Mouse (Mus musculus) kidney, postnatal 25 days (tissue): Measurements from ENCODE around the gene Mlh3.

Experiments
- DNase-seq, 2 experiments: peaks; one replicate each; pipeline ENCODE4 v3.0.0; 2021; ENCODE audit warnings: mixed read lengths in 2 of 2

The Mlh3 gene

GRCm38 (mm10) chr12:85280845-85281651 is 10.6 kb upstream of the Mlh3 start:
- no peak for DNase-seq

DNA sequence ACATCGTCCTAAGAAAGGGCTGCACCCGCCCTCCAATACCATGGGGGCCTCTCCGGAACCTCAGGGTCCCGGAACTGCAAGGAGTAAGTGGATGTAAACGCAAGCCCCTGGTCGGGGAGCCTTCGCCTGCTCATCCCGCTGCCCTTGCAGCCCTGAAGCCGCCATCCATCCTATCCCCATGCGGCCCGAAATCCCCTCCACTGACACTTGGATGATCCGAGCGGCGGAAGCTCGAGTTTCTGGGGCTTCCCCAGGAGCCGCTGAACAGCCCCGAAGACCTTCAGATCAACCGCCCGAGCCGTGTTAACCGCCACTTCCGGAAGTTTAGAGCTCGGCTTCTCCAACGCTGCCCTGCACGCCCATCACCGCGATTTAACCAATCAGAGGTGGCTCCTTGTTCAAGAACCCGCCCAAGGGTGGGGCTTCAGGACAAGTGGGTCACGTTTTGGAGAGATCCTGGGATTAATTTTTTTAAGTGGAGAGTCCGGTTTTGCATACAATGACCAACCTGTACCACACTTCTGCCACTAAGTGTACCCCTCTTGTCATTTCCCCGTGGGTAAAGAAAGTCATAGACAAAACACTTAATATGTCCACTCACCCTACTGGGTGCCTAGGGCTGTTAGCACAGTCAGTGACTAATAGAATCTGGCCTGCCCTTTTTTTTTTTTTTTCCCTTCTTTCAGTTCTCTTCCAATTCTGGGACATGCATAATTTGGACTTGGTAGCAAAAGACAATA is 9.9 kb upstream of the Mlh3 start:
- peak; percentile 97 to 98 for DNase-seq

GRCm38 (mm10) chr12:85279396-85280080 is 9.1 kb upstream of the Mlh3 start:
- DNase-seq = peak in 1 of 2 experiments; percentile 44

DNA sequence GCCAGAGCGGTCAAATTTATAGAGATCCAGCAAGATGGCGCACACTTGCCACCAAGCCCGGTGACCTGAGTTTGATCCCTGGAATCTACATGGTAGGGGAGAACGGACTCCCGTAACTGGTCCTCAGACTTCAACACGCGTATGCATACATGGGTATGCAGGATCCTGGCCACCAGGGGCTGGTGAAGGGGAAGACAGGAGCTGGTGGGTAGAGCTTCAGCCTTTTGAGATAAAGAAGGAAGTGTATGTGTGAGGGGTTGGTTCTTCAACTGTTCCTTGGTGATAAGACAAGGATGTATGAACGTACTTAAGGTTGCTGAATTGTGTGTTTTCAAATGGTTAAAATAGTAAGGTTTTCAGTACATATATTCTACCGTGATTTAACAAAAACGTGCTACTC is 8.5 kb upstream of the Mlh3 start:
- DNase-seq = no peak

DNA sequence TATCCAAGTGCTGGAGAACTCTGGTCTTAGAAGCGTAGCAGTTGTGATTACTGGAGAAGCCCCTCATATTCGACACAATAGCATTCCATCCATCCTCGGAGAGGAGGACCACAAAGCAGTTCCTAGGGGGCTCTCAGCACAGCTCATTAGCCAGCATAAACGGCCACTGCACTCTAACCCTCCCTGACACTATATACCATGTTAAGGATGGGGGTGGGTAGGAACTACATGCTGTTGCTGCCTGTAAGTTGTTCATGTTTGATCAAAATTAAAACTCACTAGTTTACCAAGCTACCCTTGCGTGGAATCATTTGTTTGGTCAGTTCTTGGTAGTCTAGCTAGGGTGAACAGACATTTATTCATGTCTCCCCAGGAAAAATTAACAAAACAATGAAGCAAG is 5.9 kb upstream of the Mlh3 start:
- DNase-seq = no peak

- DNase-seq = no peak
These were observed 3.1 kb upstream of the Mlh3 start for GRCm38 (mm10) chr12:85273508-85273907.

DNA sequence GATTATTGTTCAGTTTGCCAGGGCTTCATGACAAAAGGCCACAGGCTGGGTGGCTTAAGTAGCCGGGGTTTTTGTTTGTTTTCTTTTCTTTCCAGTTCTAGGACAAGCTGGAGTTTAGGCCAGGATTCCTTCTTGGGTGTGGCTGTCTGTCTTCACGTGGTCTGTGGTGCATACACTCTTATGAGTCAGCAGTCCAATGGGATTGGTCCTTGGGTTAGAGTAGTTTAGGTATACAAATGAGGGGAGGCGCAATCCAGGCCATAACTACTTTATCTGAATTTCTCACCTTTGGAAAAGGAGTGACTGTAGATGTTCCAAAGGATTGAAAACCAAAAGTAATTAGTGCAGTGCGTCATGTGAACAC is 1.4 kb upstream of the Mlh3 start:
- no peak for DNase-seq

DNA sequence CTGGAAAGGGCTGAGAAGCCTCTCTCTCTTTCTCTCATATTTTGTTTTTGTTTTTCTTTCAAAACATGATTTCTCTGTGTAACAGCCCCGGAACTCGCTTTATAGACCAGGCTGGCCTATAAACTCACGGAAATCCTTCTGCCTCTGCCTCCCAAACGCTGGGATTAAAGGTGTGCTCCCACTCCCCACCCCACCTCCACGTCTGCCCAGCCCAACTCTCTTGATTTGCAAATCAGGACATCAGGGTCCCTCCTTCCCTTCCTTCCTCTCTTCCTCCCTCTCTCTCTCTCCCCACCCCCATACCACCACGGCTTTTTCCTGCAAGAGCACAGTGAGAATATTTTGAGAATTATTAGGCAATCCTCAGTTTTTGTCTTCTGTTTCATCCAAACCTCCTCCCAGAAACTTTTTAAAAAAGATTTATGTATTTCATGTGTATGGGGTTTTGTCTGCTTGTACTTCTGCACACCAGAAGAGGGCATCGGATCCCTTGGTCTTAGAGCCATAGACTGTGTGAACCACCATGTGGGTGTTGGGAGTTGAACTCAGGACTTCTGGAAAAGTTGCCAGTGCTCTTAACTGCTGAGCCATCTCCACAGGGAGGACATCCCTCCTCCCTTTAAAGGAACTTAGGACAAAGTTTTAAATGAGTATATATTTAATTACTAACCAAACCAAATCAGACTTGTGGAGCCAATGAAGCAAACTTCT is 888 bp upstream of the Mlh3 start:
- no peak for DNase-seq

DNA sequence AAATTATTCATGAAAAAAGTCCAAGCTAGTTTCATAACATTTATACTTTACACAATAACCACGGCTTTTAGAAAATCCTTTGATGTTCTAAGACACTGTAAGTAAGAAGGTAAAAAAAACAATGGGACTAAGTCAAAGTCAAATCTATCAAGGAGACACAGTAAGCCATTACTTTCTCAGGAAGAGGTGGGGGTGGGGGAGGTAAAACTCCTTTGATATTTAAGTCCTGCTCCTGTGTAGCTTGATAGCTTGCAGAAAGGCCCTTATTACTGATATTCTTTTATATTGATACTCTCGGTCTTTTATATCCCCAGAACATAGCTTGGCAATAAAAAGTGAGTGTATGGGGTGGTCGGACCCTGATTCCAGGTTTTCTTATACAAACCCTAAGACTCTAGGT is 578 bp downstream of the Mlh3 start:
- no peak for DNase-seq

DNA sequence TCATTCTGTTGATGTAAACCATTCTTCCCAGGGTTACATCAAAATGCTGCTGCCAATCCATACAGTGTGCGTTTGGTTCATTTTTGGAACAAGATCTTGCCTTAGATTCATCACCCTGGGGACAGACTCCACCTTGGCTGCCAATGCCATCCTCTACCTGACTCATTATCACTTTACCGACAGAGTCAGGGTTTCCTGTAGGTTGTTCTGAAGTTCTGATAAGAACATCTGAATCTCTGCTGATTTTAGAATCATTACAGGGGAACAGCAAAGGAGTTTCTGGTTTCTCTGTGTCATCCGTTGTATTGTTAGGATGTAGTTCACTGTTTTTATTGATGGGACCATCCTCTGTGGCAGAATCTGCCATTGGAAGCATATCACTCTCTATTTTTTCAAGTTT is 4.2 kb downstream of the Mlh3 start:
- no peak for DNase-seq

- no peak for DNase-seq
These were observed 5.5 kb downstream of the Mlh3 start for GRCm38 (mm10) chr12:85264940-85265339.

- no peak for DNase-seq
These were observed 5.9 kb downstream of the Mlh3 start for GRCm38 (mm10) chr12:85264531-85264930.

DNA sequence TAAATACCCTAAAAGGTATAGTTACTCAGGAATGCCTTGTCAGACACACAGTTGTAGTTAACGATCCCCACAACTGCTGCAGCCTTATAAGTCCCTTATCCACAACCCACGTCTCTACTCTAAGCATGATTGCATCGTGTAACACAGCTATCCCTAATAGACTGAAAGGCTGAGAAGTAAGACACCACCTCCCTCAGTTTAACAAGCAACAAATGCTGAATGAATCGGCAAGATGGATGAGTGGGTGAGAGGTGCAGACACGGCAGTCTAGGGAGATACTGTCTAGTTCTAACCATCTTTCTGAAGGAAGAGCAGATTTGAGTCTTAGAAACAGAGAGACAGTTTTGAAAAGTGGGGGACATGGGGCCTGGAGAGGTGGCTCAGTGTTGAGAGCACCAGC is 7.2 kb downstream of the Mlh3 start:
- no peak for DNase-seq

DNA sequence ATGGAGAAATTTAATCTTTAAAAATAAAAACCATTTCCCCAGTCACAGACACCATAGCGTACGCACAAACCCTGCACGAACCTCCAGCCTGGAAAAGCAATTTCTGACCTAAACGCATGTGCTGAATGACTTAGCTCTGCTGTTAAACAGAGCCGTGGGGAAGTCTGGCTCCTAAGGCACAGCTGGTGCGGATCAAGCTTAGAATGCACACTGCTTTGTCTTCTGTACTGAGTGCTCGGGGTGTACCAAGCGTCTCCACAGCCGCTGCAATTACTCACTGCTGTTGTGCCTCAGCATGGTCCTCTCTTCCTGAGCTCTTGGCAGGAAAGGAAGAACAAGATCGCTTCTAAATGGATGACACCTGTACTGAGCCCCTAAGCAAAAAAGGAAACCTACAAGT is 7.9 kb downstream of the Mlh3 start:
- DNase-seq = no peak

DNA sequence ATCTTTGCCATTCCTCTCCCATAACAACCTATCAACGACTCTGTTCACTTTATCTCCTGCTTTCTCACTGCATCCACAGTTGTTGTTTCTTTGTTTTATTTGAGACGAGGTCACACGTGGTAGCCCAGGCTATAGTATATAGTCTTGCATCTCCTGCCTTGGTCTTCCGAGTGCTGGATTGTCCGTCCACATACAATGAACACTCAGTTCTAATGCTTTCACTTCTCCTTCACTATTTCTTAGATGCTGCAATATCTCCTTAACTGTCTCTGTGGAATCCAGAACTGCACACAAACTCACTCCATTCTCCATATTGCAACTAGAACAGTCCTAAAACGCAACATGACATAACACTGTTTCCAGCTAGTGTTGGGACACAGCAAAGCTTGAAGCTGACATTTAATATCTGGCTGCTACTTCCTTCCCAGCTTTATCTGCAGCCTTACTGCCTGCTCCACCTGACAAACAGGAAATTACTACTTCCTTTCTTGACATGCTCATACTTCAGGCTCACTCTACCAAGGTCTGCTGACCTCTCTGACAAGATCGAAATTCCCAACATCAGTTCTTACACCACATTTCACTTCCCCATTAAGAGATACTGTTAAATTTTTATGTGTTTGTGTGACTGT is 13.3 kb downstream of the Mlh3 start:
- DNase-seq = no peak

DNA sequence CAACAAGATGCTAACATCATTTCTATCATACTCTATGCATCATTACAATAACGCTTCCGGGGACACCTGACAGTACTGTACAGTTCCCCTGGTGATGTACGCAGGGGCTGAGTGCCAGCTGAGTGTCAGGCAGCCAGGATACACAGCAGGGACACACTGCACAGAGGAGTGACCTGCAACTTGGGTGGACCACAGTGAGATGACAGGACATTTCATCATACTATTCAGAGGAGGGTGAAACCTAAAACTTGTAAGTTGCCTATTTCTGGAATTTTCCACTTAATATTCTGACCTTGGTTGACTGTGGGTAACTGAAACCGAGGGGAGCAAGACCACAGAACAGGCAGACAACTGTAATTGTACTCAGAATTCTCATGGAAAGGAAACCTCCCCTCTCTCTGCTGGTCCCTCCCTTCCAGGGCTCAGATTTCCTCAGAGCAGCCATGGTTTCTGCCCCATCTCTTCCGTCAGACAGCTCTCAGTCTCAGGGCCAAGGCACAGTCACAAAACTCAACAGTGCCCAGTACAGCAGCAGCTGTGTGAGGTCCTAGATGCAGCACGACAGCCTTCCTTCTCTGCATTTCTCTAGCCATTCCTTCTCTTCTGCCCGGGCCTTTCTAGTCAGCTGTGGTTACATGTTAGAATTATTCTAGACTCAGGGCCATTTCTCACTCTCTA is 14.2 kb downstream of the Mlh3 start:
- DNase-seq = no peak

DNA sequence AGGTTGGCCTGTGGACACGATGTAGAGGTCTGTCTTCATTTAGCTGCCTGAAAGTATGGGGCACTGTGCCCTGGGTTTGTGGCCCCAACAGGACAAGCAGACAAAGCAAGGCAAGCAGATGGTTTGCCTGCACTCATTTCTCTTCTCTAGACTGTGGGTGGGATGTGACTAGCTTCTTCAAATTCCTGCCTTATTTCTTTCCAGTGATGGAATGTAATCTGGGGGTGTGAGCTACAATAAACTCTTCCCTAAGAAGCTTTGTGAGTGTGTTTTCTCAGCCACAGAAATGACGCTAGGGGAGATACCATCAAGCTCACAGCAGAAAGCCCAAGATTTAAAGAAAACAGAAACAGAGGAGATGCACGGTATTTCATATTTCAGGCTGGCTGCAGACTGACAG is 18.3 kb downstream of the Mlh3 start:
- no peak for DNase-seq

- no peak for DNase-seq
These were observed 32.8 kb downstream of the Mlh3 start for GRCm38 (mm10) chr12:85237553-85237952.

DNA sequence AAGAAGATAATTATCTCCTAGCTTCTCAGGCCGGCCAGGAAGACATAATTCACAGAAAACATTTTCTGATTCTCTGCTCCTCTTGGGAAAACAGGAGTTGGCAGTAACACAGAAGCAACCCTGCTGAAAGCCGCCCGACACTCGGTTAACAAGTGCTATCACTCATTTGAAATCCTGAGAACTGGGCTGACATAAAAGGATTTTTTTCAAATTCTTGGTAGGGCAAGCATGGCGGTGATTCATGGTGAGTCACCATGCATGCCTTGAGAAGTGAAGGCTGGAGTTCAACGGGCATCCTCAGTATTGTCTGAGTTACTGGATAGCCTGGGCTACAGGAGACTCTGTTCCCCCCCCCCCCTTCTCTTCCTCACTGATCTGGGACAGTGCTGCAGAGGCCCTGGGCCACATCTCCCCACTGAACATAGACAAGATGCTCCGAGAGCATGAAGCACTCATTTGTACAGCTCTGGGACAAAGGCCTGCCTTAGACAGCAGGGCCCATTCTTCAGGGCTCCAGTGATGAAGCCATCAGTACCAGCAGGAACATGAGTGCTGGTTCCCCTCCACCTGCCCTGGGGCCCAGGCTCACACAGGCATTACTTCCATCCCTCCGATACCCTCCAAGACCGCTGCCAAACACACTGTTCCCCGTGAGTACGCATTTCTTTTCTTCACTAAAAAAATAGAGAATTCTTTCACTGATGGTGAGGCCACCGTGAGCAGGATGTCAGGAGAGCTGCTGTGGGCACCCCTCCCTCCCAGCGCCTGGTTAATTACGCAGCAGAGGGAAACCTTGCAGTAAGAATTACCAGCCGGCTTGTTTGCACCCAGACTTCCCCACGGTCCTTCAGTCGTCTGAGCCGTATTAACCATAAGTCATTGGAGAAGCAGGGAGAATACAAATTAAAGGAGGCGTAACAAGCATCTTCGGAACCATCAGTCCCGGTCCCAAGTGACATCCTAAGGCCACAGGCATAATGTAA is 36.7 kb downstream of the Mlh3 start:
- no peak for DNase-seq

DNA sequence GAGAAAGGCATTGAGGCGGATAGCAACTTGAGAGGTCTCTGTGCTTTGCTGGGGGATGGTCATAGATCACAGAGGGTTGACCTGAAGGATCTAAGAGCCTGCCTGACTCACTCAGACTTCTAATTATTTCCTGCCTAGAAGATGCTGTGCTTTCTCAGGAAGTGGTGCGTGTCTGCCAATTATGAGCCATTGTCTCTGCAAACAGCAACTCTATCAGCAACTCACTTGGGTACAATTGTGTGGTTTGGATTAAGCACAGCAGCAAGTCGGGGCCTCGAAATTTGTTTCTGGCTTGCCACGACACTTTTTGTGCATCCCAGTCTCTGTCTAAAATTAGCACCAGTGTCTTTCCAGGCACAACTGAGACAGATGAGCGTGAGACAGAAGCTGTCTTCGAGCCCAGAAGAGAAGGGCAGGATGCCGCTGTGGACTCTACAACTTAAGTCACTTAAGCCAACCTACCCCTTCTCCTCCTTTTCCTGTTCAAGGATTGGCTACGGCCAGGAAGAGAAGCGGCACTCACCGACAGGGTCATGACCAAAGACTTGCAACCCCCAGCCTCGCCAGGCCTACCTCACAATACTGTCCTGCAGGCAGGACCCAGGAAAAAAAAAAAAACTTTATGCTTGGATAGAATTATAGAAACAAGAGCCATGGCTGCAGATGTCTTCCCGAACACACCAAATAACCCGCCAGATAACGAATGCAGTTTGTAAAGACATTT is 42.4 kb downstream of the Mlh3 start:
- peak in 1 of 2 experiments; percentile 36 for DNase-seq
